Mouse (Mus musculus): Measurements from ENCODE around the gene Ddc. TPM values are rescaled to one million over a fixed set of nuclear protein-coding genes. Genes with fewer than 3 reads are reported as not detected.

Ddc gene
- total and polyA plus RNA-seq, 3 experiments, result 0.17 to 0.33 TPM; not detected in 1

GRCm38 (mm10) chr11:11884533-11885245 is 13.3 kb downstream of the Ddc start:
- in situ Hi-C loops (cut with MboI; ENCODE audit: low pct_ligation_motif_present, low pct_unique_long_range_greater_than_20kb, low sequenced_read_pairs), result loop anchor here (5.0 kb wide), 1 partner anchor 42 kb away; no protein-coding TSS in a partner anchor
- H3K4me1 ChIP-seq (ENCODE audit: control insufficient read depth in 1 of 2, insufficient read depth in 2 of 2), result peaks cover 19 to 64% of the 10 kb centered on the region in 2 experiments

DNA sequence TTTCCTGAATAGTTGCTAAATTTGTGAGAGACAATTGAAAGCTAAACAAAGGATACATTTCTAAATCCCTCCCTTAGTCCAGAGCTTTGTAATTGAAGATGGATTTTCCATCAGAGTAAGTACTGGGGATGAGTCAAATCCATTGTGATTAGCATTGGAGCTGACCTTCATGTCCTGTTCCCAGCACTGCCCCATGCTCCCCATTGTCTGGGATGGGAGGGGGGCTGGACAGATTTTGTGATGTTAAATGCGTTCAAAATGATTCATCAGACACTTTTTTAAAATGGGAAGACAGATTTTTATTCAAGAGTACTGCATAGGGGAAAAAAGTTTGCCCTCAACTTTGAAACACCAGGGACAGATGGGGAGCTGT is 16.2 kb downstream of the Ddc start:
- H3K27ac ChIP-seq (ENCODE audit: insufficient read depth, low read depth), result no peak overlapping the region
- dilution Hi-C loops (cut with MboI; ENCODE audit: extremely low pct_ligation_motif_present, extremely low pct_unique_long_range_greater_than_20kb, low sequenced_read_pairs), result no loop called here
- H3K9ac ChIP-seq (ENCODE audit: insufficient read depth, low read depth), result no peak overlapping the region
- no peaks in the 10 kb centered on the region for H3K9me3 ChIP-seq (replicated peaks; ENCODE audit: low read length)
- peaks cover 7 to 47% of the 10 kb centered on the region in 2 experiments; a peak in 3 of 4 replicates for H3K4me1 ChIP-seq (ENCODE audit: control insufficient read depth in 1 of 2, insufficient read depth in 2 of 2)
- no peak overlapping the region for H3K4me2 ChIP-seq (ENCODE audit: insufficient read depth, low read depth, poor library complexity, severe bottlenecking)
- no peak overlapping the region for H3K4me3 ChIP-seq (replicated peaks in 1 of 3; ENCODE audit: low read depth in 2 of 3, low read length in 2 of 3, poor library complexity in 1 of 3)
- H3K36me3 ChIP-seq (replicated peaks in 1 of 2; ENCODE audit: control insufficient read depth in 1 of 2, insufficient read depth in 1 of 2, low read length in 1 of 2), result no peaks in the 10 kb centered on the region
- DNase-seq (ENCODE audit: extremely low read depth), result no peak
- no peaks in the 10 kb centered on the region for H3K27me3 ChIP-seq (replicated peaks)
- no peaks in the 10 kb centered on the region for H3K79me2 ChIP-seq (replicated peaks; ENCODE audit: control insufficient read depth, extremely low read depth, insufficient read depth, poor library complexity, severe bottlenecking)
- TF ChIP-seq MEF2A (IDR thresholded peaks at IDR 0.05; ENCODE audit: borderline replicate concordance, low read depth, low read length) (no peak), ETS1 (conservative IDR thresholded peaks at IDR 0.05; ENCODE audit: low read depth, low read length) (no peak), NRF1 (IDR thresholded peaks at IDR 0.05; ENCODE audit: low read depth, low read length) (no peak), EP300 (IDR thresholded peaks at IDR 0.05; ENCODE audit: low read length) (no peak), POLR2AphosphoS2 (IDR thresholded peaks at IDR 0.05; ENCODE audit: low read depth, low read length) (no peak), USF2 (conservative IDR thresholded peaks at IDR 0.05; ENCODE audit: low read depth, low read length) (no peak), KAT2A (IDR thresholded peaks at IDR 0.05; ENCODE audit: insufficient replicate concordance, low read length) (no peak), BHLHE40 (IDR thresholded peaks at IDR 0.05; ENCODE audit: low read depth, low read length) (no peak), ZKSCAN1 (IDR thresholded peaks at IDR 0.05; ENCODE audit: borderline replicate concordance, low read depth, low read length) (no peak)
- in situ Hi-C loops (cut with MboI; ENCODE audit: low pct_ligation_motif_present, low pct_unique_long_range_greater_than_20kb, low sequenced_read_pairs), result loop anchor here (5.0 kb wide), 1 partner anchor 39 kb away; no protein-coding TSS in a partner anchor

More at GRCm38 (mm10) chr11:11884533-11885245, 13.3 kb downstream of the Ddc start:
- H3K36me3 ChIP-seq (replicated peaks in 1 of 2; ENCODE audit: control insufficient read depth in 1 of 2, insufficient read depth in 1 of 2, low read length in 1 of 2), result no peaks in the 10 kb centered on the region
- TF ChIP-seq ETS1 (conservative IDR thresholded peaks at IDR 0.05; ENCODE audit: low read depth, low read length) (no peak), JUND (conservative IDR thresholded peaks at IDR 0.05; ENCODE audit: low read depth, low read length) (no peak), E2F4 (IDR thresholded peaks at IDR 0.05; ENCODE audit: insufficient replicate concordance, low read depth, low read length) (no peak), KAT2A (IDR thresholded peaks at IDR 0.05; ENCODE audit: insufficient replicate concordance, low read length) (no peak), RCOR1 (conservative IDR thresholded peaks at IDR 0.05; ENCODE audit: low read depth, low read length) (no peak), POLR2AphosphoS2 (IDR thresholded peaks at IDR 0.05; ENCODE audit: low read depth, low read length) (no peak), ZMIZ1 (IDR thresholded peaks at IDR 0.05; ENCODE audit: low read depth, low read length) (no peak), MEF2A (IDR thresholded peaks at IDR 0.05; ENCODE audit: borderline replicate concordance, low read depth, low read length) (no peak), GABPA (IDR thresholded peaks at IDR 0.05; ENCODE audit: insufficient replicate concordance, low read depth, low read length) (no peak), HCFC1 (IDR thresholded peaks at IDR 0.05; ENCODE audit: low read depth, low read length) (no peak)
- no peak overlapping the region for H3K27ac ChIP-seq (ENCODE audit: insufficient read depth, low read depth)
- H3K4me3 ChIP-seq (replicated peaks in 1 of 3; ENCODE audit: low read depth in 2 of 3, low read length in 2 of 3, poor library complexity in 1 of 3), result no peak overlapping the region
- no peak overlapping the region for H3K4me2 ChIP-seq (ENCODE audit: insufficient read depth, low read depth, poor library complexity, severe bottlenecking)
- dilution Hi-C loops (cut with MboI; ENCODE audit: extremely low pct_ligation_motif_present, extremely low pct_unique_long_range_greater_than_20kb, low sequenced_read_pairs), result no loop called here
- DNase-seq (ENCODE audit: extremely low read depth), result no peak
- H3K9ac ChIP-seq (ENCODE audit: insufficient read depth, low read depth), result no peak overlapping the region
- H3K27me3 ChIP-seq (replicated peaks), result no peaks in the 10 kb centered on the region
- H3K9me3 ChIP-seq (replicated peaks; ENCODE audit: low read length), result no peaks in the 10 kb centered on the region
- no peaks in the 10 kb centered on the region for H3K79me2 ChIP-seq (replicated peaks; ENCODE audit: control insufficient read depth, extremely low read depth, insufficient read depth, poor library complexity, severe bottlenecking)

All from CH12.LX (cell line).